Mouse (Mus musculus) thymus, adult 2 months (tissue): ENCODE measurements around the gene Arhgap33.

Experiments
- CTCF ChIP-seq: fragments of 200-500 bp; IDR thresholded peaks from 2 replicates; pipeline ENCODE4 v1.5.1; 2012; ENCODE audit warnings: mild to moderate bottlenecking, control low read depth, low read length, moderate library complexity, borderline replicate concordance; ENCODE audit not compliant: control insufficient read depth, poor library complexity, insufficient read depth; ENCODE audit errors: extremely low read depth
- POLR2A ChIP-seq: fragments of 200-500 bp; IDR thresholded peaks from 2 replicates; pipeline ENCODE4 v1.6.1; 2012; ENCODE audit warnings: mild to moderate bottlenecking, low read length, control low read depth, moderate library complexity; ENCODE audit not compliant: control insufficient read depth, poor library complexity, insufficient read depth; ENCODE audit errors: extremely low read depth

DNA sequence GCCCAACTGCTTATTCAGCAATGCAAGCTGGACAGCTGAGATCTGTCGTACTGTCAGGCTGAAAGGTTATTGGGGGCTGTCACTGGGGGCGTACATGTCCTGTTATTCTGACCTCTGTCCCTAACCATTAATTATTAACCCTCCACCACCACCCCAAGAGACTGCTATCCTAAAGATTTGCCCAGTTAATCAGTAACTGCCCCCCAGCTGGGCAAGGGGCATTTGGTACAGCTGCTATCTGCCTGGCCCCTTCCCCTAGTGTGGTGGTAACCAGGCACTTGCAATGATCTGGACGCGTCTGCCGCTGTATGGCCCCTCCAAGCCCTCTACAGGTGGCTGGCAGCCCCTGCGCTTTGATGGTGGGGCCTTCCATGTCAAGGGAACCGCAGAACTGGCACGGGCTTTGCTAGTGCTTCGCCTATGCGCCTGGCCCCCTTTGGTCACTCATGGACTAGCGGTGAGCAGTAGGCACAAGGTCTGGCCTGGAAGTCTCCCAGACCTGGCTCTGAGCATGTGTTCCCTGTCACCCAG, 41.4 kb downstream of the Arhgap33 start, which contains the start of gene Prodh2:
- TF ChIP-seq CTCF (no peak), POLR2A (no peak)
